Mouse (Mus musculus) cerebellum, adult 2 months (tissue): Measurements from ENCODE around the gene Kng1.

Experiments
- CTCF ChIP-seq: fragments of 200-500 bp; IDR thresholded peaks from 2 replicates; pipeline ENCODE4 v1.5.1; 2011; ENCODE audit warnings: low read depth, mild to moderate bottlenecking, control low read depth, low read length, moderate library complexity, borderline replicate concordance; ENCODE audit not compliant: insufficient read depth
- POLR2A ChIP-seq: fragments of 200-500 bp; IDR thresholded peaks from 2 replicates; pipeline ENCODE4 v1.6.1; 2011; ENCODE audit warnings: low read length, control low read depth, borderline replicate concordance; ENCODE audit not compliant: insufficient read depth

GRCm38 (mm10) chr16:23100099-23100575 lies 42.5 kb downstream of the Kng1 start:
- TF ChIP-seq CTCF = no peak
- no peak for TF ChIP-seq POLR2A
